In the genomic region with DNA sequence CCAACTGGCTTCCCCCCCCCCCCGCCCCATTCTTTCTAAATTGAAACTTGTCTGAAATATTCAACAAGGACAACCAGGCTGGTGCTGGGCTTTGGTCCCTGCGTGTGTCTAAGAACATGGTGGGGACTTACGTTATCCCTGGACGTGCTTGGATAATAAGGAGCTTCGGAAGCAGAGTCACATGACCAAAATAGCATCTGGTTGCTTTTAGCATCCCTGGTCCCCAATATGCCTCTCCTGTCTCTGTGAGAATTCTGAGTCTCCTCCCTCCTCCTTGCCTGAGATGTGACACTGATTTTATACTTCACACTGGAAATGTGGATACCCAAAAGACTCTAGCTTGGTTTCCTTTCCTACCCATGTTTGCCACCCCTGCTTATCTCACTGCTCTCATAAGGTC, we compare ENCODE assay signal across 30 mouse cellular contexts. TPM values are rescaled to one million over a fixed set of nuclear protein-coding genes. Genes with fewer than 3 reads are reported as not detected.
A peak's percentile ranks its signal among the peaks of the same experiment; 100 is the strongest.
DNase-seq lines count a peak whose midpoint lies in the region; ATAC-seq and TF ChIP-seq lines count a peak whose summit lies in the region.
"Had no signal": no experiment of that assay in that cellular context is flagged by ENCODE, and none has a peak within 500 bp of the region (broad histone marks: within the 10 kb centered on the region; RNA-seq: fewer than 3 reads in every experiment).

No protein-coding gene starts in this region.

- 0 out of 2 replicates have a peak overlapping the region, but pooled peaks have one; percentile 9 for H3K27ac ChIP-seq in forebrain, embryonic 15.5 days (replicated peaks)
- no peak overlapping the region for H3K27ac ChIP-seq in forebrain, embryonic 10.5 days
- peak overlapping the region; percentile 67 for H3K27ac ChIP-seq in layer of hippocampus, adult 2 months
- H3K27ac ChIP-seq in forebrain, postnatal 0 days (ENCODE audit: low read depth, low read length): 0 out of 2 replicates have a peak overlapping the region, but pooled peaks have one; percentile 23
- H3K27ac ChIP-seq in kidney, embryonic 14.5 days (ENCODE audit: low read depth, low read length): no peak overlapping the region
- H3K27ac ChIP-seq: gastrocnemius, adult 2 months; hindbrain, embryonic 10.5 days; limb, embryonic 13.5 days; lung, embryonic 15.5 days; midbrain, embryonic 12.5 days; neural tube, embryonic 12.5 days had no signal

- no peak overlapping the region for H3K9ac ChIP-seq in forebrain, embryonic 15.5 days (replicated peaks)
- H3K9ac ChIP-seq in forebrain, postnatal 0 days: no peak overlapping the region
- H3K9ac ChIP-seq in kidney, embryonic 14.5 days (ENCODE audit: low read depth, low read length): no peak overlapping the region
- H3K9ac ChIP-seq: limb, embryonic 13.5 days; lung, embryonic 15.5 days; midbrain, embryonic 12.5 days; neural tube, embryonic 12.5 days had no signal

- WGBS in forebrain, embryonic 15.5 days: 56% methylated on average over 5 of the region's 5 CpGs
- 80% methylated on average over 5 of the region's 5 CpGs for WGBS in forebrain, embryonic 10.5 days
- WGBS in forebrain, postnatal 0 days: 52% methylated on average over 5 of the region's 5 CpGs
- WGBS in kidney, embryonic 14.5 days: 94% methylated on average over 5 of the region's 5 CpGs

- H3K4me1 ChIP-seq in forebrain, embryonic 15.5 days: peaks cover 54% of the 10 kb centered on the region
- H3K4me1 ChIP-seq in forebrain, embryonic 10.5 days: no peaks in the 10 kb centered on the region
- H3K4me1 ChIP-seq in forebrain, postnatal 0 days (ENCODE audit: insufficient read depth): peaks cover 21% of the 10 kb centered on the region
- no peaks in the 10 kb centered on the region for H3K4me1 ChIP-seq in kidney, embryonic 14.5 days (ENCODE audit: control insufficient read depth, insufficient read depth, low read length)
- H3K4me1 ChIP-seq: hindbrain, embryonic 10.5 days; limb, embryonic 13.5 days; lung, embryonic 15.5 days; midbrain, embryonic 12.5 days had no signal

- H3K27me3 ChIP-seq in forebrain, embryonic 15.5 days: no peaks in the 10 kb centered on the region
- H3K27me3 ChIP-seq in forebrain, embryonic 10.5 days (ENCODE audit: poor library complexity, severe bottlenecking): no peaks in the 10 kb centered on the region
- no peaks in the 10 kb centered on the region for H3K27me3 ChIP-seq in forebrain, postnatal 0 days (ENCODE audit: insufficient read depth, low read length)
- no peaks in the 10 kb centered on the region for H3K27me3 ChIP-seq in kidney, embryonic 14.5 days (ENCODE audit: control insufficient read depth, insufficient read depth, low read length)
- H3K27me3 ChIP-seq: limb, embryonic 13.5 days; lung, embryonic 15.5 days; midbrain, embryonic 12.5 days; neural tube, embryonic 12.5 days; Patski had no signal

- no peaks in the 10 kb centered on the region for H3K36me3 ChIP-seq in forebrain, embryonic 15.5 days
- H3K36me3 ChIP-seq in forebrain, embryonic 10.5 days (replicated peaks): no peaks in the 10 kb centered on the region
- H3K36me3 ChIP-seq in forebrain, postnatal 0 days (ENCODE audit: insufficient read depth): no peaks in the 10 kb centered on the region
- H3K36me3 ChIP-seq in kidney, embryonic 14.5 days (ENCODE audit: control insufficient read depth, insufficient read depth, low read length): no peaks in the 10 kb centered on the region
- H3K36me3 ChIP-seq: hindbrain, embryonic 10.5 days; limb, embryonic 13.5 days; lung, embryonic 15.5 days; midbrain, embryonic 12.5 days; neural tube, embryonic 12.5 days had no signal

- peak; percentile 62 for ATAC-seq in forebrain, embryonic 15.5 days (replicated peaks)
- ATAC-seq in forebrain, postnatal 0 days: peak; percentile 37; the same call in 1 of the 2 replicates
- no peak for ATAC-seq in kidney, embryonic 14.5 days (ENCODE audit: low FRiP score, low TSS enrichment)
- ATAC-seq: intestine, postnatal 0 days; Patski had no signal

- DNase-seq in forebrain, embryonic 10.5 days (ENCODE audit: extremely low spot score, low spot score): no peak
- no peak for DNase-seq in layer of hippocampus, adult 2 months (ENCODE audit: low spot score in 2 of 2)
- DNase-seq in layer of hippocampus, adult 18-20 months (ENCODE audit: low spot score in 2 of 2): no peak
- DNase-seq in brain, adult 2 months (ENCODE audit: low read depth, low spot score): peak; percentile 63
- no peak for DNase-seq in forebrain, postnatal 0 days
- no peak for DNase-seq in kidney, adult 11 months
- DNase-seq: adrenal gland, postnatal 10 days; cerebellum, adult 18-20 months; cerebellum, postnatal 10 days; gastrocnemius, adult 2 months; gastrocnemius, postnatal 36 days; heart, postnatal 14 days; kidney, postnatal 36 days; right cerebral cortex, adult 18-20 months; spleen, adult 18-20 months; thymus, postnatal 14 days had no signal

- no peak overlapping the region for H3K4me3 ChIP-seq in forebrain, embryonic 15.5 days
- no peak overlapping the region for H3K4me3 ChIP-seq in forebrain, embryonic 10.5 days
- no peak overlapping the region for H3K4me3 ChIP-seq in layer of hippocampus, adult 2 months
- no peak overlapping the region for H3K4me3 ChIP-seq in forebrain, postnatal 0 days (ENCODE audit: low read depth, low read length)
- H3K4me3 ChIP-seq in kidney, embryonic 14.5 days (ENCODE audit: low read length): no peak overlapping the region
- H3K4me3 ChIP-seq: erythroblast, embryonic 14.5 days; gastrocnemius, adult 2 months; hindbrain, embryonic 10.5 days; limb, embryonic 13.5 days; lung, embryonic 15.5 days; midbrain, embryonic 12.5 days; myocyte; neural tube, embryonic 12.5 days had no signal

- H3K9me3 ChIP-seq in forebrain, embryonic 15.5 days: no peaks in the 10 kb centered on the region
- no peaks in the 10 kb centered on the region for H3K9me3 ChIP-seq in forebrain, embryonic 10.5 days
- no peaks in the 10 kb centered on the region for H3K9me3 ChIP-seq in forebrain, postnatal 0 days (ENCODE audit: low read length)
- H3K9me3 ChIP-seq in kidney, embryonic 14.5 days (ENCODE audit: control insufficient read depth, low read length): no peaks in the 10 kb centered on the region
- H3K9me3 ChIP-seq: hindbrain, embryonic 10.5 days; limb, embryonic 13.5 days; lung, embryonic 15.5 days; midbrain, embryonic 12.5 days; neural tube, embryonic 12.5 days had no signal

- no peak for TF ChIP-seq CTCF in layer of hippocampus, adult 2 months (conservative IDR thresholded peaks at IDR 0.05)
- TF ChIP-seq CTCF in forebrain, postnatal 0 days (IDR thresholded peaks at IDR 0.05; ENCODE audit: low read depth): no peak

- no peak overlapping the region for H3K4me2 ChIP-seq in forebrain, embryonic 15.5 days (replicated peaks)
- no peak overlapping the region for H3K4me2 ChIP-seq in forebrain, postnatal 0 days (ENCODE audit: low read depth)
- no peak overlapping the region for H3K4me2 ChIP-seq in kidney, embryonic 14.5 days (replicated peaks; ENCODE audit: low read depth, low read length)
- H3K4me2 ChIP-seq: limb, embryonic 13.5 days; liver, embryonic 11.5 days; lung, embryonic 15.5 days; midbrain, embryonic 12.5 days; neural tube, embryonic 12.5 days had no signal

RNA-seq across cellular contexts. Expression of a gene that starts 31.6 kb away (rescaled TPM):
- polyA plus RNA-seq in forebrain, embryonic 15.5 days (2015; fragmentation: Nextera tagmentation; extraction: Ambion mirVana): 246 and 254 TPM in 2 replicates
- polyA plus RNA-seq in forebrain, embryonic 10.5 days (2016; fragmentation: Nextera tagmentation; extraction: Ambion mirVana): 1.0 and 3.3 TPM in 2 replicates
- 100 to 1,000 TPM; 228 to 229 TPM for total RNA-seq in layer of hippocampus, adult 2 months (2021)
- 100 to 1,000 TPM; 198 to 204 TPM for total RNA-seq in layer of hippocampus, adult 18-20 months (2021)
- 103 and 114 TPM in 2 replicates for total RNA-seq in forebrain, postnatal 0 days (2014; rRNA removed)
- 167 and 218 TPM in 2 replicates for polyA plus RNA-seq in forebrain, postnatal 0 days (2015; fragmentation: Nextera tagmentation; extraction: Ambion mirVana)
- polyA plus RNA-seq in kidney, embryonic 14.5 days (2014; fragmentation: Nextera tagmentation; extraction: Ambion mirVana): not detected in 2 replicates
- total RNA-seq: gastrocnemius, adult 2 months; gastrocnemius, postnatal 36 days; heart, postnatal 14 days; megakaryocyte progenitor cell, adult 5-6 weeks; MEL had no signal
- polyA plus RNA-seq: erythroblast, embryonic 14.5 days had no signal

Comparison
In these comparisons a context has a peak if more than half of its experiments do, and no peak if none do; other contexts are left out.
1. H3K27ac ChIP-seq: peak in forebrain, embryonic 15.5 days (single experiment), layer of hippocampus, adult 2 months (single experiment) and forebrain, postnatal 0 days (single experiment); none in forebrain, embryonic 10.5 days (single experiment) and kidney, embryonic 14.5 days (single experiment).
2. RNA of a gene that starts 31.6 kb away (polyA plus RNA-seq): 246 to 254 TPM in forebrain, embryonic 15.5 days and 167 to 218 TPM in forebrain, postnatal 0 days; 1.0 to 3.3 TPM in forebrain, embryonic 10.5 days and not detected in kidney, embryonic 14.5 days; every median in the first group is over 10 times any median in the second.